In genomic region chr12:95691961-95692767, GRCm38 (mm10) we compare ENCODE assay signal across 7 mouse cellular contexts. TPM values are rescaled to one million over a fixed set of nuclear protein-coding genes. Genes with fewer than 3 reads are reported as not detected.
DNase-seq lines count a peak whose midpoint lies in the region; ATAC-seq and TF ChIP-seq lines count a peak whose summit lies in the region.

Gene Flrt2, plus strand, starts transcription at chr12:95692226.

- no peak for TF ChIP-seq CTCF in G1E (IDR thresholded peaks at IDR 0.05; ENCODE audit: low read depth, low read length)
- no peak for TF ChIP-seq CTCF in hindbrain, postnatal 0 days (IDR thresholded peaks at IDR 0.05; ENCODE audit: low read depth)
- TF ChIP-seq CTCF in midbrain, postnatal 0 days (IDR thresholded peaks at IDR 0.05) = peak; percentile 4; the same call in 1 of the 2 replicates

- ATAC-seq in G1E (ENCODE audit: extremely low read depth, insufficient number of reproducible peaks, low FRiP score, poor library complexity, severe bottlenecking) = no peak
- no peak for ATAC-seq in hindbrain, postnatal 0 days
- no peak for ATAC-seq in limb, embryonic 12.5 days (ENCODE audit: insufficient number of reproducible peaks, insufficient read depth, low FRiP score, low TSS enrichment, low read depth)
- ATAC-seq in midbrain, postnatal 0 days (ENCODE audit: low FRiP score) = no peak

- peak within 1 kb of the TSS; percentile 75 for H3K4me2 ChIP-seq in hindbrain, postnatal 0 days (ENCODE audit: low read depth, low read length)
- peak within 1 kb of the TSS; percentile 86 for H3K4me2 ChIP-seq in limb, embryonic 12.5 days
- peak within 1 kb of the TSS; percentile 82 for H3K4me2 ChIP-seq in midbrain, postnatal 0 days (ENCODE audit: low read depth, low read length, poor library complexity, severe bottlenecking)

- peak within 1 kb of the TSS; percentile 13; the same call in 1 of the 2 replicates for H3K4me3 ChIP-seq in G1E (ENCODE audit: low read depth, low read length)
- peak within 1 kb of the TSS; percentile 67 for H3K4me3 ChIP-seq in hindbrain, postnatal 0 days (ENCODE audit: low read length)
- H3K4me3 ChIP-seq in limb, embryonic 12.5 days (replicated peaks) = peak within 1 kb of the TSS; percentile 82
- peak within 1 kb of the TSS; percentile 90 for H3K4me3 ChIP-seq in midbrain, postnatal 0 days (ENCODE audit: low read depth, low read length)

- whole genome bisulfite sequencing in hindbrain, postnatal 0 days = under 1% methylated on average over 32 of the region's 32 CpGs
- 1% methylated on average over 32 of the region's 32 CpGs for WGBS in limb, embryonic 12.5 days
- under 1% methylated on average over 32 of the region's 32 CpGs for WGBS in midbrain, postnatal 0 days

- H3K27me3 ChIP-seq in G1E (ENCODE audit: insufficient read depth, low read length) = no peaks in the 10 kb centered on the region
- no peaks in the 10 kb centered on the region for H3K27me3 ChIP-seq in hindbrain, postnatal 0 days (ENCODE audit: insufficient read depth, low read length)
- peaks cover 13% of the 10 kb centered on the region for H3K27me3 ChIP-seq in limb, embryonic 12.5 days
- H3K27me3 ChIP-seq in midbrain, postnatal 0 days (ENCODE audit: insufficient read depth, low read length) = no peaks in the 10 kb centered on the region

- peak within 1 kb of the TSS; percentile 64 for H3K9ac ChIP-seq in hindbrain, postnatal 0 days (replicated peaks; ENCODE audit: low read length)
- H3K9ac ChIP-seq in limb, embryonic 12.5 days (replicated peaks) = peak within 1 kb of the TSS; percentile 48
- H3K9ac ChIP-seq in midbrain, postnatal 0 days (replicated peaks; ENCODE audit: low read length, poor library complexity, severe bottlenecking) = peak within 1 kb of the TSS; percentile 86

- H3K36me3 ChIP-seq in G1E (replicated peaks) = no peaks in the 10 kb centered on the region
- H3K36me3 ChIP-seq in hindbrain, postnatal 0 days (ENCODE audit: insufficient read depth, low read length) = no peaks in the 10 kb centered on the region
- H3K36me3 ChIP-seq in limb, embryonic 12.5 days = no peaks in the 10 kb centered on the region
- H3K36me3 ChIP-seq in midbrain, postnatal 0 days (ENCODE audit: insufficient read depth, low read length) = no peaks in the 10 kb centered on the region

- peak within 1 kb of the TSS; percentile 92 for H3K27ac ChIP-seq in hindbrain, postnatal 0 days
- H3K27ac ChIP-seq in limb, embryonic 12.5 days = peak within 1 kb of the TSS; percentile 8; the same call in 1 of the 2 replicates
- peak within 1 kb of the TSS; percentile 88 for H3K27ac ChIP-seq in midbrain, postnatal 0 days (ENCODE audit: low read depth, low read length)

- no peak for DNase-seq in G1E (ENCODE audit: low spot score)
- DNase-seq in adrenal gland, postnatal 36 days = peak; percentile 12 to 13
- DNase-seq in frontal cortex, postnatal 14 days (ENCODE audit: low spot score in 2 of 2) = peak; percentile 50 to 57
- peak; percentile 72 for DNase-seq in hindbrain, postnatal 0 days (ENCODE audit: low spot score)
- DNase-seq in midbrain, postnatal 0 days (ENCODE audit: low spot score) = peak; percentile 58
- no peak for DNase-seq in spleen, postnatal 14 days (ENCODE audit: low spot score in 2 of 2)

- H3K9me3 ChIP-seq in G1E (replicated peaks) = peaks cover 51% of the 10 kb centered on the region
- H3K9me3 ChIP-seq in hindbrain, postnatal 0 days (ENCODE audit: low read length) = no peaks in the 10 kb centered on the region
- H3K9me3 ChIP-seq in limb, embryonic 12.5 days = no peaks in the 10 kb centered on the region
- H3K9me3 ChIP-seq in midbrain, postnatal 0 days (ENCODE audit: low read length) = no peaks in the 10 kb centered on the region

- H3K4me1 ChIP-seq in G1E (ENCODE audit: insufficient read depth, low read depth, low read length) = no peaks in the 10 kb centered on the region
- 0 out of 2 replicates have a peak, but pooled peaks cover 6% of the 10 kb centered on the region for H3K4me1 ChIP-seq in hindbrain, postnatal 0 days (ENCODE audit: insufficient read depth, low read length)
- H3K4me1 ChIP-seq in limb, embryonic 12.5 days (replicated peaks) = peaks cover 16% of the 10 kb centered on the region
- peaks cover 3% of the 10 kb centered on the region for H3K4me1 ChIP-seq in midbrain, postnatal 0 days (ENCODE audit: insufficient read depth, low read length)

RNA-seq across cellular contexts. Expression of gene Flrt2, which starts in this region (rescaled TPM):
- not detected in 2 replicates for total RNA-seq in G1E (2014; fragmentation: Nextera tagmentation)
- 0.05 and 0.06 TPM in 2 replicates for total RNA-seq in G1E (2017)
- polyA plus RNA-seq in G1E (2012) = not detected in 2 replicates
- total RNA-seq in adrenal gland, postnatal 36 days (2021) = 10 to 100 TPM; 12.2 TPM
- 34.4 and 40.9 TPM in 2 replicates for total RNA-seq in hindbrain, postnatal 0 days (2014; rRNA removed)
- 11.7 and 12.5 TPM in 2 replicates for polyA plus RNA-seq in hindbrain, postnatal 0 days (2015; fragmentation: Nextera tagmentation; extraction: Ambion mirVana)
- polyA plus RNA-seq in limb, embryonic 12.5 days (2016; fragmentation: Nextera tagmentation; extraction: Ambion mirVana) = 40.4 and 45.2 TPM in 2 replicates
- total RNA-seq in midbrain, postnatal 0 days (2014; rRNA removed) = 44.6 and 49.0 TPM in 2 replicates
- 12.3 and 12.8 TPM in 2 replicates for polyA plus RNA-seq in midbrain, postnatal 0 days (2015; fragmentation: Nextera tagmentation; extraction: Ambion mirVana)

Comparison
In these comparisons a context has a peak if more than half of its experiments do, and no peak if none do; other contexts are left out.
1. RNA of gene Flrt2 (total RNA-seq): 44.6 to 49.0 TPM in midbrain, postnatal 0 days, 34.4 to 40.9 TPM in hindbrain, postnatal 0 days and 12.2 TPM in adrenal gland, postnatal 36 days; 0.05 to 0.06 TPM in G1E; every median in the first group is over 10 times any median in the second.
2. RNA of gene Flrt2 (polyA plus RNA-seq): 40.4 to 45.2 TPM in limb, embryonic 12.5 days, 11.7 to 12.5 TPM in hindbrain, postnatal 0 days and 12.3 to 12.8 TPM in midbrain, postnatal 0 days; not detected in G1E; every median in the first group is over 10 times any median in the second.
3. DNase-seq: peak in adrenal gland, postnatal 36 days (2 of 2), frontal cortex, postnatal 14 days (2 of 2), hindbrain, postnatal 0 days (single experiment) and midbrain, postnatal 0 days (single experiment); none in G1E (single experiment) and spleen, postnatal 14 days (0 of 2).
4. H3K4me3 ChIP-seq: peak in every context shown above with its lines; median percentile 90 in midbrain, postnatal 0 days; 82 in limb, embryonic 12.5 days; 67 in hindbrain, postnatal 0 days; 13 in G1E.
5. H3K27ac ChIP-seq: peak in every context shown above with its lines; median percentile 92 in hindbrain, postnatal 0 days; 88 in midbrain, postnatal 0 days; 8 in limb, embryonic 12.5 days.
6. Peak in every context shown above with its lines, with median percentiles within 50 percentile points of each other: H3K4me2 ChIP-seq and H3K9ac ChIP-seq.